Mouse (Mus musculus) lung, postnatal 0 days (tissue): ENCODE results near the gene Fzd7. TPM values are rescaled to one million over a fixed set of nuclear protein-coding genes. Genes with fewer than 3 reads are reported as not detected.

ENCODE experiments used
- ATAC-seq: fragments of 200-750 bp; cut with Nextera tagmentation; 2 replicates; pipeline ENCODE4 v1.8.0; 2017; ENCODE audit warnings: moderate library complexity
- DNase-seq: peaks from one replicate; pipeline ENCODE4 v3.0.0-alpha.2; 2016; ENCODE audit warnings: low spot score
- H3K27ac ChIP-seq: fragments of 300-500 bp; sonication (generic); 2 replicates; pipeline ENCODE4 v1.5.1; 2014; ENCODE audit warnings: antibody characterized with exemption, mild to moderate bottlenecking, low read length, mixed read lengths
- H3K27me3 ChIP-seq: fragments of 300-500 bp; sonication (generic); replicated peaks from 2 replicates; pipeline ENCODE4 v1.6.1; 2014; ENCODE audit warnings: low read length, mixed read lengths; ENCODE audit not compliant: insufficient read depth
- H3K36me3 ChIP-seq: fragments of 300-500 bp; sonication (generic); 2 replicates; pipeline ENCODE4 v1.6.1; 2014; ENCODE audit warnings: low read length, mixed read lengths; ENCODE audit not compliant: insufficient read depth
- H3K4me1 ChIP-seq: fragments of 300-500 bp; sonication (generic); 2 replicates; pipeline ENCODE4 v1.6.1; 2014; ENCODE audit warnings: antibody characterized with exemption, low read depth, low read length, mixed read lengths; ENCODE audit not compliant: insufficient read depth
- H3K4me2 ChIP-seq: fragments of 300-500 bp; sonication (generic); replicated peaks from 2 replicates; pipeline ENCODE4 v1.6.1; 2014; ENCODE audit warnings: low read depth, mild to moderate bottlenecking, low read length, moderate library complexity, mixed read lengths
- H3K4me3 ChIP-seq: fragments of 300-500 bp; sonication (generic); 2 replicates; pipeline ENCODE4 v1.5.1; 2014; ENCODE audit warnings: low read depth, low read length
- H3K9ac ChIP-seq: fragments of 300-500 bp; sonication (generic); replicated peaks from 2 replicates; pipeline ENCODE4 v1.6.1; 2014; ENCODE audit warnings: low read depth, mild to moderate bottlenecking
- H3K9me3 ChIP-seq: fragments of 300-500 bp; sonication (generic); 2 replicates; pipeline ENCODE4 v1.6.1; 2016; ENCODE audit warnings: low read length, mixed read lengths
- CTCF ChIP-seq: IDR thresholded peaks from 2 replicates; pipeline ENCODE4 v1.5.1; 2016; ENCODE audit warnings: antibody characterized with exemption, mild to moderate bottlenecking
- EP300 ChIP-seq: IDR thresholded peaks from 2 replicates; pipeline ENCODE4 v1.6.1; 2016; ENCODE audit warnings: antibody characterized with exemption, mild to moderate bottlenecking, control low read depth
- WGBS: fragments of 180-500 bp; shearing (Covaris S2); extraction: QIAGEN DNeasy Blood & Tissue Kit; methylation state at CpG from one replicate; pipeline ENCODE4 v1.1.7; 2014; 5-methylcytosine and 5-hydroxymethylcytosine counted together
- polyA plus RNA-seq: library from polyadenylated mRNA; unstranded; fragments of >200 nt; fragmentation: Nextera tagmentation; extraction: Ambion mirVana; gene quantifications from 2 replicates; pipeline ENCODE4 v1.2.1, GENCODE M21; 2015

The Fzd7 gene
- polyA plus RNA-seq, 1 experiment from 2014 or later: 7.1 TPM

DNA sequence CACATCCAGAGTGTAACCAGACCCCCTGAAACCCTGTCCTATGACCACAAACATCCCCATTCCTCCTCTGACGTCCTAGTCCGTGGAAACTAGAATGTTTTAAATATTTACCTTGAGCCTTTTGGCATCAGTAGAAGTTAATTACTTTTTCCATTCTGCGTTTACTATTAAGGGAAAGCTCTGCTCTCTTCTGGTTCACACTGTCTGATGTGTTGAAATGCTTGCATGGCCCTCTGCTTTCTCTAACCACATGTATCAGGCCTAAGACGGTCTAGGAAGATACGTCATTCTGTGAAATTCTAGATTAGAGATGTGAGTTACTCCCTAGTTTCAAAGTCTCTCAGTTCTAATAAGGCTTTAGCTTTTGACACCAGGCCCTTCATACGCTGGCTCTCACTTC lies 45.0 kb downstream of the Fzd7 start:
- Histone ChIP-seq H3K4me1 (0 out of 2 replicates have a peak, but pooled peaks cover 2% of the 10 kb centered on the region), H3K4me2 (no peak overlapping the region), H3K4me3 (no peak overlapping the region), H3K27me3 (no peaks in the 10 kb centered on the region), H3K9ac (no peak overlapping the region), H3K27ac (no peak overlapping the region), H3K36me3 (no peaks in the 10 kb centered on the region), H3K9me3 (no peaks in the 10 kb centered on the region)
- DNase-seq: no peak
- TF ChIP-seq CTCF (no peak), EP300 (no peak)
- ATAC-seq: no peak
- 68% methylated on average over 6 of the region's 6 CpGs for WGBS

DNA sequence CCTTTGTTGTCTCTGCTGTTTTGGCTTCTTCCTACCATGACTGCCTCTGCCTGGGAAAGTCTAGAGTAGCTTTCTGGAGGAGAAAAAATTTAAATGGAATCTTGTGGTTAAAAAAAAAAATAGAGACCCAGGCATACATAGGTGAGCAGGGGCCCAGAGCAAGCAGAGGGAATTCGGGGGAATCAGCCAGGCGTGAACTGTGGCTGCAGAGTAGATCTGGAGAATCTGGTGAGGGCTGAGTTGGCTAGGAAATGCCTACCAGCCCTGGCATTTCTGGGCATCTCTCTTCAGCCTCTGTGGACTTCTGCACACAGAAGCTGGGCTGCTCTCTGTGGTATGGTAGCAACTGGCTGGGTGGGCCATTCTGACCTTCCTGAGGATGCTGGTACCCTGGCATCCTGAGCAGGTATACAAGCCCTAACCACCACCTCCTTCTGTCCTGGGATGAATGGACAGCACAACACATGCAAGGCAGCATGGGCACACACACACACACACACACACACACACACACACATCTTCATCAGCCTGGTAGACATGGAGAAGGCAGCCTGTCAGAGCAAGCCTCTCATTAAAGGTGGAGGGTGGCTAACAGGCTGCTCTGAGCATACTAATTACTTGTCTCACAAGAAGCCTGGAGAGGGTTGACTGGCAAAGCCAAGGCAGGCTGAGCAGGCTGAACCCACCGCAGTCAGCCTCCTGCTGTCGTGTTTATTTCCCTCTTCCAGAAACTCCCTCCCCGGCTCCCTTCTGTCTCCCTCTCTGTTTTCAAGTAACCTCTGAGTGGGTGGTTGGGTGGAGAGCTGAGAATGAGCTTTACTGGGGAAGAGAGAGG lies 53.0 kb downstream of the Fzd7 start:
- Histone ChIP-seq H3K9ac (no peak overlapping the region), H3K4me1 (no peaks in the 10 kb centered on the region), H3K36me3 (no peaks in the 10 kb centered on the region), H3K27me3 (no peaks in the 10 kb centered on the region), H3K9me3 (no peaks in the 10 kb centered on the region), H3K4me3 (no peak overlapping the region), H3K27ac (no peak overlapping the region), H3K4me2 (no peak overlapping the region)
- 30% methylated on average over 5 of the region's 5 CpGs for WGBS
- TF ChIP-seq EP300 (no peak), CTCF (no peak)
- no peak for DNase-seq
- ATAC-seq: no peak

Other genes with a start within 250 kb of the Fzd7 start
- gene Als2, start 245.2 kb upstream of the Fzd7 start, polyA plus RNA-seq: 3.4 and 4.0 TPM in 2 replicates
- 0.13 and 0.35 TPM in 2 replicates for gene Cdk15, start 225.5 kb upstream of the Fzd7 start, polyA plus RNA-seq
- 5.5 and 8.1 TPM in 2 replicates for gene Gm973, start 33.8 kb downstream of the Fzd7 start, polyA plus RNA-seq
- gene Sumo1, start 188.4 kb downstream of the Fzd7 start, polyA plus RNA-seq: 257 and 273 TPM in 2 replicates
- 55.9 and 66.4 TPM in 2 replicates for gene Nop58, start 202.5 kb downstream of the Fzd7 start, polyA plus RNA-seq